Comparison of ENCODE assay signal across 16 mouse cellular contexts in genomic region chr7:112530924-112531323, GRCm38 (mm10).
"Had no signal": no experiment of that assay in that cellular context is flagged by ENCODE, and none has a peak within 500 bp of the region (broad histone marks: within the 10 kb centered on the region; RNA-seq: fewer than 3 reads in every experiment).

No protein-coding gene starts in this region.

- DNase-seq: kidney, adult 11 months; kidney, adult 9 months; layer of hippocampus, adult 9-11 months; midbrain, embryonic 14.5 days; thymus, adult 2 months; thymus, postnatal 14 days had no signal

- H3K9ac ChIP-seq: intestine, embryonic 15.5 days; limb, embryonic 12.5 days; limb, embryonic 15.5 days; liver, embryonic 15.5 days; lung, embryonic 15.5 days had no signal

- H3K27me3 ChIP-seq: intestine, embryonic 15.5 days; limb, embryonic 12.5 days; limb, embryonic 15.5 days; liver, embryonic 15.5 days; lung, embryonic 15.5 days; megakaryocyte, embryonic 14.5 days had no signal

- H3K9me3 ChIP-seq: intestine, embryonic 15.5 days; limb, embryonic 12.5 days; limb, embryonic 15.5 days; liver, embryonic 15.5 days; lung, embryonic 15.5 days had no signal

- ATAC-seq: hindbrain, embryonic 16.5 days; intestine, embryonic 15.5 days had no signal

- H3K4me2 ChIP-seq: intestine, embryonic 15.5 days; limb, embryonic 12.5 days; limb, embryonic 15.5 days; liver, embryonic 15.5 days; lung, embryonic 15.5 days; midbrain, embryonic 11.5 days had no signal

- H3K27ac ChIP-seq: intestine, embryonic 15.5 days; kidney, postnatal 0 days; layer of hippocampus, adult 2 months; limb, embryonic 12.5 days; limb, embryonic 15.5 days; liver, embryonic 15.5 days; lung, embryonic 15.5 days had no signal

- H3K4me3 ChIP-seq: intestine, embryonic 15.5 days; layer of hippocampus, adult 2 months; limb, embryonic 12.5 days; limb, embryonic 15.5 days; liver, embryonic 15.5 days; lung, embryonic 15.5 days; megakaryocyte, embryonic 14.5 days had no signal

- H3K36me3 ChIP-seq: limb, embryonic 15.5 days; liver, embryonic 15.5 days; lung, embryonic 15.5 days had no signal

- H3K4me1 ChIP-seq: megakaryocyte, embryonic 14.5 days had no signal
